Mouse (Mus musculus) embryonic facial prominence, embryonic 12.5 days (tissue): ENCODE results near the gene Lsm2. TPM values are rescaled to one million over a fixed set of nuclear protein-coding genes. Genes with fewer than 3 reads are reported as not detected.

Experiments
- polyA plus RNA-seq: library from polyadenylated mRNA; unstranded; fragments of >200 nt; fragmentation: Nextera tagmentation; extraction: Ambion mirVana; gene quantifications from 2 replicates; pipeline ENCODE4 v1.2.1, GENCODE M21; 2016

Lsm2 gene
- polyA plus RNA-seq, 1 experiment from 2014 or later = 212 TPM

Other genes with a start within 250 kb of the Lsm2 start
- gene C4b, start 238.0 kb upstream of the Lsm2 start, polyA plus RNA-seq = 0.05 TPM in 1 of 2 replicates, not detected in the other
- gene Cyp21a1, start 177.3 kb upstream of the Lsm2 start, polyA plus RNA-seq = not detected in 2 replicates
- 21.5 and 23.8 TPM in 2 replicates for gene Stk19, start 144.9 kb upstream of the Lsm2 start, polyA plus RNA-seq
- gene Dxo, start 144.8 kb upstream of the Lsm2 start, polyA plus RNA-seq = 65.5 and 77.7 TPM in 2 replicates
- 61.6 and 64.3 TPM in 2 replicates for gene Skiv2l, start 131.7 kb upstream of the Lsm2 start, polyA plus RNA-seq
- 127 and 134 TPM in 2 replicates for gene Nelfe, start 131.5 kb upstream of the Lsm2 start, polyA plus RNA-seq
- gene Cfb, start 119.3 kb upstream of the Lsm2 start, polyA plus RNA-seq = 1.1 and 1.7 TPM in 2 replicates
- 8.6 and 8.9 TPM in 2 replicates for gene Zbtb12, start 102.4 kb upstream of the Lsm2 start, polyA plus RNA-seq
- 0.31 TPM in 1 of 2 replicates, not detected in the other for gene Gm20547, start 99.8 kb upstream of the Lsm2 start, polyA plus RNA-seq
- gene C2, start 83.6 kb upstream of the Lsm2 start, polyA plus RNA-seq = 1.2 and 2.5 TPM in 2 replicates
- 111 and 121 TPM in 2 replicates for gene Ehmt2, start 83.4 kb upstream of the Lsm2 start, polyA plus RNA-seq
- 0.29 TPM in 1 of 2 replicates, not detected in the other for gene Slc44a4, start 67.4 kb upstream of the Lsm2 start, polyA plus RNA-seq
- 19.2 and 20.8 TPM in 2 replicates for gene Neu1, start 50.6 kb upstream of the Lsm2 start, polyA plus RNA-seq
- gene Hspa1b, start 22.6 kb upstream of the Lsm2 start, polyA plus RNA-seq = 0.33 and 0.36 TPM in 2 replicates
- not detected in 2 replicates for gene Gm20481, start 11.9 kb upstream of the Lsm2 start, polyA plus RNA-seq
- 4.2 and 4.9 TPM in 2 replicates for gene Hspa1a, start 9.7 kb upstream of the Lsm2 start, polyA plus RNA-seq
- 0.84 and 0.99 TPM in 2 replicates for gene Hspa1l, start 9.2 kb upstream of the Lsm2 start, polyA plus RNA-seq
- 150 and 160 TPM in 2 replicates for gene Vars, start 19.1 kb downstream of the Lsm2 start, polyA plus RNA-seq
- 0.20 and 0.25 TPM in 2 replicates for gene Vwa7, start 34.7 kb downstream of the Lsm2 start, polyA plus RNA-seq
- 8.7 and 9.5 TPM in 2 replicates for gene Sapcd1, start 46.2 kb downstream of the Lsm2 start, polyA plus RNA-seq
- gene Msh5, start 64.9 kb downstream of the Lsm2 start, polyA plus RNA-seq = 3.7 and 4.2 TPM in 2 replicates
- gene Clic1, start 68.1 kb downstream of the Lsm2 start, polyA plus RNA-seq = 205 and 211 TPM in 2 replicates
- gene Ddah2, start 77.2 kb downstream of the Lsm2 start, polyA plus RNA-seq = 471 and 492 TPM in 2 replicates
- not detected in 2 replicates for gene Ly6g6c, start 83.5 kb downstream of the Lsm2 start, polyA plus RNA-seq
- gene Mpig6b, start 84.3 kb downstream of the Lsm2 start, polyA plus RNA-seq = 0.61 and 0.99 TPM in 2 replicates
- gene Ly6g6e, start 95.0 kb downstream of the Lsm2 start, polyA plus RNA-seq = 1.1 and 1.3 TPM in 2 replicates
- gene Ly6g6d, start 96.2 kb downstream of the Lsm2 start, polyA plus RNA-seq = 0.68 TPM in 1 of 2 replicates, not detected in the other
- 0.27 and 0.65 TPM in 2 replicates for gene Ly6g6f, start 103.7 kb downstream of the Lsm2 start, polyA plus RNA-seq
- 83.3 and 86.7 TPM in 2 replicates for gene Abhd16a, start 107.4 kb downstream of the Lsm2 start, polyA plus RNA-seq
- not detected in 2 replicates for gene Ly6g5c, start 126.4 kb downstream of the Lsm2 start, polyA plus RNA-seq
- gene Ly6g5b, start 133.6 kb downstream of the Lsm2 start, polyA plus RNA-seq = 0.82 and 1.0 TPM in 2 replicates
- gene Gpank1, start 139.6 kb downstream of the Lsm2 start, polyA plus RNA-seq = 22.4 and 25.5 TPM in 2 replicates
- 254 and 259 TPM in 2 replicates for gene Csnk2b, start 140.2 kb downstream of the Lsm2 start, polyA plus RNA-seq
- 9.3 and 10.7 TPM in 2 replicates for gene D17H6S53E, start 144.5 kb downstream of the Lsm2 start, polyA plus RNA-seq
- 0.46 and 0.49 TPM in 2 replicates for gene Apom, start 150.2 kb downstream of the Lsm2 start, polyA plus RNA-seq
- 73.3 and 74.0 TPM in 2 replicates for gene Bag6, start 153.3 kb downstream of the Lsm2 start, polyA plus RNA-seq
- gene Prrc2a, start 183.0 kb downstream of the Lsm2 start, polyA plus RNA-seq = 225 and 230 TPM in 2 replicates
- gene Aif1, start 194.2 kb downstream of the Lsm2 start, polyA plus RNA-seq = 7.0 and 7.3 TPM in 2 replicates
- 5.9 and 7.7 TPM in 2 replicates for gene Lst1, start 206.6 kb downstream of the Lsm2 start, polyA plus RNA-seq
- gene Ltb, start 212.6 kb downstream of the Lsm2 start, polyA plus RNA-seq = 0.95 and 0.98 TPM in 2 replicates
- 0.15 and 0.25 TPM in 2 replicates for gene Tnf, start 220.1 kb downstream of the Lsm2 start, polyA plus RNA-seq
- gene Lta, start 223.5 kb downstream of the Lsm2 start, polyA plus RNA-seq = 0.22 and 0.27 TPM in 2 replicates
- 1.0 TPM in 1 of 2 replicates, not detected in the other for gene Gm16181, start 239.0 kb downstream of the Lsm2 start, polyA plus RNA-seq